Mouse (Mus musculus) urinary bladder, adult 18-20 months (tissue): Measurements from ENCODE around the gene Tbce.
"Not testable (repeated sequence)": the region's sequence is repeated elsewhere in the genome, so short reads cannot be mapped to it uniquely, and the experiment has no call there.

ENCODE experiments used
- DNase-seq, 2 experiments: peaks; one replicate each; pipeline ENCODE4 v3.0.0; 2022; ENCODE audit warnings: low spot score in 2 of 2, mixed read lengths in 2 of 2

Tbce gene

GRCm38 (mm10) chr13:14034073-14034348 lies 5.4 kb downstream of the Tbce start:
- no peak for DNase-seq

- no peak for DNase-seq
Measured at GRCm38 (mm10) chr13:14033309-14034072, 5.9 kb downstream of the Tbce start.

GRCm38 (mm10) chr13:14026154-14026820 lies 13.2 kb downstream of the Tbce start:
- DNase-seq = no peak

- DNase-seq = no peak
Measured at GRCm38 (mm10) chr13:14025554-14025953, 13.9 kb downstream of the Tbce start.

GRCm38 (mm10) chr13:14021417-14021816 lies 18.0 kb downstream of the Tbce start:
- DNase-seq = not testable (repeated sequence)

- DNase-seq = no peak
Measured at GRCm38 (mm10) chr13:14018852-14019251, 20.6 kb downstream of the Tbce start.

GRCm38 (mm10) chr13:14018283-14018682 lies 21.2 kb downstream of the Tbce start:
- DNase-seq = no peak

GRCm38 (mm10) chr13:14015609-14016008 lies 23.8 kb downstream of the Tbce start:
- no peak for DNase-seq

GRCm38 (mm10) chr13:14014540-14014939 lies 24.9 kb downstream of the Tbce start:
- no peak for DNase-seq

GRCm38 (mm10) chr13:14014001-14014400 lies 25.4 kb downstream of the Tbce start:
- no peak for DNase-seq

- DNase-seq = no peak
Measured at GRCm38 (mm10) chr13:14011454-14011995, 27.9 kb downstream of the Tbce start.

GRCm38 (mm10) chr13:14006056-14006455 lies 33.4 kb downstream of the Tbce start:
- DNase-seq = no peak

GRCm38 (mm10) chr13:14004999-14005398 lies 34.4 kb downstream of the Tbce start:
- DNase-seq = peak; percentile 22

- DNase-seq = no peak
Measured at GRCm38 (mm10) chr13:14004086-14004485, 35.4 kb downstream of the Tbce start.

GRCm38 (mm10) chr13:14002706-14003105 lies 36.7 kb downstream of the Tbce start:
- no peak for DNase-seq

- no peak for DNase-seq
Measured at GRCm38 (mm10) chr13:13997476-13997875, 42.0 kb downstream of the Tbce start.

- DNase-seq = no peak
Measured at GRCm38 (mm10) chr13:13995046-13995445, 44.4 kb downstream of the Tbce start.

- DNase-seq = no peak
Measured at GRCm38 (mm10) chr13:13993041-13993440, 46.4 kb downstream of the Tbce start.

- no peak for DNase-seq
Measured at GRCm38 (mm10) chr13:13990391-13990790, 49.0 kb downstream of the Tbce start.

- DNase-seq = no peak
Measured at GRCm38 (mm10) chr13:13989135-13989534, 50.3 kb downstream of the Tbce start.

- no peak for DNase-seq
Measured at GRCm38 (mm10) chr13:13983523-13983922, 55.9 kb downstream of the Tbce start.

GRCm38 (mm10) chr13:13981842-13982241 lies 57.6 kb downstream of the Tbce start:
- DNase-seq = not testable (repeated sequence)

GRCm38 (mm10) chr13:13969796-13970195 lies 69.6 kb downstream of the Tbce start:
- no peak for DNase-seq
